Mouse (Mus musculus) right cerebral cortex, postnatal 10 days (tissue): ENCODE results near the gene Rasgrp4.
A peak's percentile ranks its signal among the peaks of the same experiment; 100 is the strongest.

Experiments
- DNase-seq, 2 experiments: peaks; one replicate each; pipeline ENCODE4 v3.0.0; 2021; ENCODE audit warnings: low spot score in 2 of 2

Gene Rasgrp4

GRCm38 (mm10) chr7:29146625-29147367, 12.1 kb downstream of the Rasgrp4 start:
- no peak for DNase-seq

DNA sequence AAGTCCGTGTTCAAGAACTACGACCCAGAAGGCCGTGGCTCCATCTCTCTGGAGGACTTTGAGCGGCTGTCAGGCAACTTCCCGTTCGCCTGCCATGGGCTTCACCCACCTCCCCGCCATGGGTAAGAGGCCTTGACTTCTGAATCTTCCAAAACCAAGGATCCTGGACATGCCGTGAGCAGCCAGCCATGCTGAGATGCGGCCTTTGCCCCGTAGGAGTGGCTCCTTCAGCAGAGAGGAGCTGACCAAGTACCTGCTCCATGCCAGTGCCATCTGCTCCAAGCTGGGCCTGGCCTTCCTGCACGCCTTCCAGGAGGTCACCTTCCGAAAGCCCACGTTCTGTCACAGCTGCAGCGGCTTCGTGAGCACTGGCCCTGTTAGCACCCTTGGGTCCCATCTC, 14.1 kb downstream of the Rasgrp4 start:
- no peak for DNase-seq

- DNase-seq = no peak
Measured at GRCm38 (mm10) chr7:29151486-29151885, 16.8 kb downstream of the Rasgrp4 start.

DNA sequence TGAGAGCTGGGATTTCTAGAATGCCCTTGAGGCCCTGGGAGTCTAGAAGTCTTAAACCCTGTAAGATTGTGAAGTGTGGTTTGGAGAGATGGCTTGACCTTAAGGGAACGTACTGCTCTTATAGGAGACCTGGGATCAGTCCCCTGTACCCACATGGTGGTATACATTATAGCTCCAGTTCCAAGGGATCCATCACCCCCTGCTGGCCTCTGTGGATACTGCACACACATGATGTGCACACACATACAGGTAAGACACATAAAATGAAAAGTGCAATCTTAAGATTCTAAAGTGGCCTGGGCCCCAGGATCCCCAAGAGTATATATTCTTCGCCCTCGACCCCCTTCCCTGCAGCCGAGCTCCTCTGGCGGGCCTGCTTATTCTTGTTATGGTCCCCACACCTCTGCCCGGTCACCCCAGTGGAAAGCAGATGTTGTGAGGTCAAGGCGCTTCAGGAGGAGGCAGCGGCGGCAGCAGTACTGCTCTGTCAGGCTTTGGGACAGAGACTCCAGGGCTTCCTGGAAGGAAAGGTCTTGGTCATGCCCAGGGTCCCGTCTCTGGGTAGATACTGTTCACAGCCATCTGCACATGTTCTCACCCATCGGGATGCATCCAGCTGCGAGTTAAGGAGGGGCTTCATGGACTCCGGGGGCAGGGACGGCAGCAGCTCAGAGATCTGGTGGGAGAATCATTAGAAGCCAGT, 19.5 kb downstream of the Rasgrp4 start:
- DNase-seq = no peak

- DNase-seq = peak; percentile 92 to 93
Measured at GRCm38 (mm10) chr7:29155196-29155837, 20.7 kb downstream of the Rasgrp4 start.

- DNase-seq = peak; percentile 90 to 91
Measured at GRCm38 (mm10) chr7:29155838-29156782, 21.5 kb downstream of the Rasgrp4 start, which contains the start of gene Fam98c. TSS of gene Fam98c (minus strand) at chr7:29156234.

DNA sequence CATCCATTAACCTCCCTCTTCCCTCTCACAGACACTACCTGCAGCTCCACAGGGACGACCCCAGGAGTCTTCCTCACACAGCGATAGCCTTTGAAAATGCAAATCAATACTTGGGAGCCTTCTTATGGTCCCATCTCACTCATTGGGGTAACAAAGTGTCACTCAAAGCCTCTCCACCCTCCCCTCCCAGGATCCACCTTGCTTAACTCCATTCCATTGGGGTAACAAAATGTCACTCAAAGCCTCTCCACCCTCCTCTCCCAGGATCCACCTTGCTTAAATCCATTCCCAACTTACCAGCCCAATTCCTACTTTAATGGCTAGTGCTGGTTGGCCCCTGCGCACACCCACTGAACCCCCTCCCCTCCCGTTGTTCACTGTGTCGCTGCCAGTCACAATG, 23.6 kb downstream of the Rasgrp4 start:
- DNase-seq = peak in 1 of 2 experiments; percentile 20

DNA sequence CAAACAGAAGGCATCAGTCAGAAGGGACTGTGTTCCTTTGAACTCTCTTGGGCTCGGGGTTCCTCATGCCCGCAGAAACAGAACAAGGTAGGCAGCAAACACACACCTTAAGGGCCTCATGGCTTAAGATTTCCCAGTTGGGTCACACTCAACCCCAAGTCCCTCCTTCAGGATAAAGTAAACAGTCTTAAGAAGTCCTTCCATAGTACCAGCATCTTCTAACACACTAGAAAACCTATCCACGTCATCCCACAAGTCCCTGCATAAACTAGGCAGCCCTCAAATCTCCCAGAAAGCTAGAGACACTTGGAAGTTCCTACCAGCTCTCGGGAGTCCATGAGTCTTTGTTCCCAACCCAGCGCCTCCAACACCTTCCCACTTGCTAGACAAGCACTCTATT, 27.6 kb downstream of the Rasgrp4 start:
- DNase-seq = no peak

DNA sequence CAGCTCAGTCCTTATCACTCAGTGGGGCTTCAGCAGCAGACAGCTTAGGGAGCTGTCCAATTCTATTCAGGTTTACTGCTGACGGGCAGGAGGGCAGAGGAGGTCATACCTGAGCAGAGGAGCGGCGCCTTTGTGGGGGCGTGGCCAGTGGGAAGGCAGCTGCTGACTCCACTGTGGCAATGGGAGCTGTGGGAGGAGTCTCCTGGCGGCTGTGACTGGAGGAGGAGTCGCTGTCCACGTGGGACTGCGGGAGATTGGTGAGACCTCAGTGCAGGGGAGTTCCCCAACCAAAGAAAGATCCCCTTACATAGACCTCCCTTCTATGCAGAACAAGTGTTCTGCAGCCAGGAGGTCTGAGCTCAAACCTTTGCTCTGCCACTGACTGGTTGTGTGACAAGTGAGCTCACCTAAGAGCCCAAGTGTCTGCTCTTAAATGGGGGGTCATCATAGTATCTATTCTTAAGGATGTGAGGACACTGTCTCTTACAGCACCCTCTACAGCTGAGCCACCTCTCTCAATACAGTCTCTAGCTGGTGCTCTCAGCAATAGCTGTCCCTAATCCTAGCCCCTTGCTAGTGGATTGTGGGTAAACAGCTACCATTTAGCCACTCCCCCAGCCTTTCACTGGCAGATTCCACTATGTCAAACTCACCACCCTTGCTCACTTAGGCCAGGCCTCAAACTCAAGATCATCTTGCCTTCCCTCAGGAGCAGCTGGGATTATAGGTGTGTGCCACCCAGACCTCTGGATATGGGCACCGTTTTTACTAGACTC, 28.3 kb downstream of the Rasgrp4 start:
- DNase-seq = peak in 1 of 2 experiments; percentile 34

DNA sequence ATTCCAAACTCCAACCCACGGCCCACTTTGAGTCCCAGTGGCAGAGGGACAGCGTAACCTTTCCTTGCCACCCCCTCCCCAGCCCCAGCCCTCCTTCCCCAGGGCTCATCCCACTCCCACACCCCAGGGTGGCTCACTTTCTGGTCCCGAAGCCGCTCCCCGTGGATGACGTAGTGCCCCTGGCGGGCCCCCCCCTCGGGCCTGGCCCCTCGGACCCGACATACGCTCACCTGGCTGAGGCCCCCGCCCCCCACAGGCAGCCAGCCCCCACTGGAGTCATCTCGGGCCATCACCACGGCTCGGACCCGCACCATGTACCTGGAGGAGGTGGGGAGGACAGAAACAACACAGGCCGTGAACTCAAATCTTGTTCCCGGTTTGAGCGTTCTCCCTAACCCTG, 33.0 kb downstream of the Rasgrp4 start:
- DNase-seq = peak in 1 of 2 experiments; percentile 49

- DNase-seq = peak in 1 of 2 experiments; percentile 45
Measured at GRCm38 (mm10) chr7:29168121-29168695, 33.6 kb downstream of the Rasgrp4 start.

- DNase-seq = peak; percentile 70 to 73
Measured at GRCm38 (mm10) chr7:29168791-29169230, 34.2 kb downstream of the Rasgrp4 start.

DNA sequence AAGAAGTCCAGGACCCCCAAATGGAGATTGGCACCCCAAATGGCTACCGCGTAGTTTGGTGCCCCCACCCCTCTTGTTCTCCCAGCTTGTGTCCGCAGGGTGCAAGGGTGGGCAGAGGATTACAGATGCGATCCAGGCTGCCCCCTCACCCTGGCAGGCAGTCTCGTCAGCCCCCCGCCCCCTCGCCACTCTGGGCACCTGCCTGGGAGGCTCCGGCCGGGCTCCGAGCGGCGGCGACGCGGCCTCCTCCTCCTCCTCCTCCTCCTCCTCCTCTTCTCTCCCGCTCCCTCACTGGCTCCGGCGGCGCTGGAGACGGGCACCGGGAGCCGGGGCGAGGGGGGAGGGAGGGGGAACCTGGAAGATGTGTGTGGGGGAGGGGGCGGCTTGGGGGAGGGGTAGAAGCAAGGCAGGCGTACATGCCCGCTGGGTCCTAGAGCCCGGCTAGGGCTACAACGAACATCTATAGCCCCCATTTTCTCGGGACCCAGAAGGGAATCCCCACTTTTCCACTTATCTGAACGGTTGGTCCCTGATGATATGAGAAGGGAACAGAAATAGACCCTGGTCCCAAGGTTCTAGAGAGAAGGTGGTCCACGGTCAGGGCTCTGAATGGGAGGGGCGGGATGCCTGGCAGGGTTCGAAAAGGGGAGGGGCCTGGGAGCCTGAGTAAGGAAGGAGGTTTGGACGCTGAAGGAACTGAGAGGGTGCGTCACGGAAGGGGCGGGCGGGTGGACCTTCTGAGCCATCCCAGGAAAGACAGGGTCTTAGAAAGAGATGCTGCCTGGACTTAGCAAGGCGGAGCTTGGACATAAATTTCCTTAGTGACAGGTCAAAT, 34.8 kb downstream of the Rasgrp4 start:
- peak; percentile 92 for DNase-seq

- peak; percentile 68 to 74 for DNase-seq
Measured at GRCm38 (mm10) chr7:29170066-29170754, 35.6 kb downstream of the Rasgrp4 start, which contains the start of the genes Ggn and Spred3. TSS of gene Ggn (plus strand) at chr7:29170210. TSS of gene Spred3 (minus strand) at chr7:29170411.

- DNase-seq = peak in 1 of 2 experiments; percentile 52
Measured at GRCm38 (mm10) chr7:29170755-29171561, 36.3 kb downstream of the Rasgrp4 start.

DNA sequence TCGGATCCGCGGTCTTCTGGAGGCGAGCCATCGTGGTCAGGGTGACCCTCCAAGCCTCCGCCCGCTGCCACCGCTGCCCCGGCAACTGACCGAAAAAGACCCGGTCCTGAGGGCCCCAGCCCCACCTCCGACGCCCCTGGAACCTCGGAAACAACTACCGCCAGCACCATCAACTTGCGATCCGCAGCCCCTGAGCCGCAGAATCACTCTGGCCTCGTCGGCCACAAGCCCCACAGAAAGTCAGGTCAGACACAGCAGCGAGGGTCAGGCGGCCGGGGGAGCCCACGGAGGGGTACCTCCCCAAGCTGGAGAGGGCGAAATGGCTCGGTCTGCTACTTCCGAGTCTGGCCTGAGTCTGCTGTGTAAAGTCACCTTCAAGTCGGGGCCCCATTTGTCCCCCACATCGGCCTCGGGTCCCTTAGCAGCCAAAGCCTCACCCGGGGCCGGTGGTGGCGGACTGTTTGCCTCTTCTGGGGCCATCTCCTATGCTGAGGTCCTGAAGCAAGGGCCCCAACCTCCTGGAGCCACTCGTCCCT, 37.0 kb downstream of the Rasgrp4 start:
- peak in 1 of 2 experiments; percentile 36 for DNase-seq

DNA sequence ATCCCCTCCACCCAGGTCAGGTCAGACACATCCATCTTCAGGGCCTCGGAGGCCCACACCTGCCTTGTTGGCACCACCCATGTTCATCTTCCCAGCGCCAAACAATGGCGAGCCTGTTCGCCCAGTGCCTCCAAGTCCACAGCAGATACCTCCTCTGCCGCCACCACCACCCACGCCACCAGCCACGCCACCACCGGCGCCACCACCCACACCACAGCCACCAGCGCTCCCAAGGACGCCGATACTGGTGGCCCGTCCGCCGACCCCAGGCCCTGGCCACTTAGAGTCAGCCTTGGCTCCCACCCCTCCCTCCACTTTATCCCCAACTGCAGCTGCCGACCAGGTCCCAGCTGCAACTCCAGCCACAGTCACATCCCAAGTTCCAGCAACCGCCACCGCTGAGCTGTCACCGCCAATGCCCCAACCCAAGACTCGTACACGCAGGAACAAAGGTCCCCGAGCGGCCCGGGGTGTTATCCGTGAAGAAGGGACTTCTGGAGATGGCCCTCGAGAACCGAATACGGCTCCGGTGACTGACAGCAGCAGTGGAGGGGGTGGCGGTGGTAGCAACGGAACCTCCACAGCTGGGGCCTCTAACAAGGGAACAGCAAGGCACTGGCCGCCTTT, 37.9 kb downstream of the Rasgrp4 start:
- DNase-seq = peak in 1 of 2 experiments; percentile 39
